Mouse (Mus musculus) frontal cortex, adult (tissue): Measurements from ENCODE around the gene Mrpl45.
"Not testable (repeated sequence)": the region's sequence is repeated elsewhere in the genome, so short reads cannot be mapped to it uniquely, and the experiment has no call there.

Experiments used
- ATAC-seq: cut with Nextera tagmentation; 2 replicates; pipeline ENCODE4 v1.9.2; 2017; ENCODE audit warnings: mild to moderate bottlenecking, moderate library complexity, mixed read lengths; ENCODE audit not compliant: low TSS enrichment

Gene Mrpl45

DNA sequence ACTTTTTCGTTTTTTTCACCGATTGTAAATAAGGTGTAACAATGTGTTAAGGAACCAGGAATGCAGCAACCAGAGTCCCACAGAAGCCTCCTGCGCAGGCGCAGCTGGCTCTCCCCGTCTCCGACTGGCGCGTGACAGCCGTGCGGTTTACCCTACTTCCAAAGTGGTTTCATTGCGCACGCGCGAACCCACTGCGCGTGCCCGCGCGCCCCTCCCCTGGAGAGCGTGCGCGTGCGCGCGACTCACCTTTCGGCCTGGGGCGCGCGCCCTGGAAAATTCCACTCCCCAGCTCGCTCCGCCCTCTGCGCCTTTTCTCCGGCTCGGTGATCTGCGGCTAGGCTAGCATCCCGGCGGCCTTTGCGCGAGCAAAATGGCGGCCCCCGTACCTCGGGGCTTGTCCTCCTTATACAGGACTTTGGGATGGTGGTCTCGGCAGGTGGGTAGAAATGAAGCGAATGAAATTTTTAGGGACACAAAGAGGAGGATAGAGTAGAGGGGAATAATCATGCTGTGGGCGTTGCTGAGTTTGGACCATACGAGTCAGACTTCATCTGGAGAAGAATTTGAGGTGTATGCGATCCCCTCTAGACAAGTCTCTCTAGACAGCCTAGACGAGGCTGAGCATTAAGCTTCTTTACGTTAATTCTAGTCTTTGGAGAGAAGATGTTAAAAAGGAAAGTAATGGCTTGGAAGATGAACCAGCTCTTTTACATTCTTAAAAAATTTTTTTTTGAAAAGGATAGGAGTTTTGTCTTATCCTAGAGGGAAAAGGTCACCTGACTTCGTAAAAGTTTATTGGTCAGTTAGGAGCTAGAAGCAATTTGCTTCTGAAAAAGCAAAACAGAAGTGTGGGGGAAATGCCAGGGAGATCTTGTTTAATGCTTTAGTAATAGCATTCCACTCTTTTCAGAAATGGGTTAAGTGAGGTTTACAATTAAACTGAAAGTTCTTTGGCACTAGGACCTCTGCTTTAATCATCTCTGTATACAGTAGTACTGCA lies at the start of gene Mrpl45:
Gene Mrpl45 (plus strand): TSS at position 213 of the 1,000 bp plus-strand sequence.
- ATAC-seq = peak; percentile 95

DNA sequence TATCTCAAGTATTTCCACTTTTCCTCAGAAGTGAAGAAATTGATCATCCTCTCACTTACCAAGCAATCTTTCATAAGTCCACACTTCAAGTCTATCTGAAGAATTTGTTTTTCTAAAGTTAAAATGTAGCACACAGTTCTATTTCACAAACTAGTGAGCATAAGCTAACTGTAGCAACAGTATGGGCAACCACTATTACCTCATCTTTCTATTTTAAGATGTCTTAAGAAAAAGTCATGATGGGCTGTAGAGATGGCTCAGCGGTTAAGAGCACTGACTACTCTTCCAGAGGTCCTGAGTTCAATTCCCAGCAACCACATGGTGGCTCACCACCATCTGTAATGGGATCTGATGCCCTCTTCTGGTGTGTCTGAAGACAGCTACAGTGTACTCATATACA lies 49.0 kb upstream of the Mrpl45 start:
- ATAC-seq = not testable (repeated sequence)

DNA sequence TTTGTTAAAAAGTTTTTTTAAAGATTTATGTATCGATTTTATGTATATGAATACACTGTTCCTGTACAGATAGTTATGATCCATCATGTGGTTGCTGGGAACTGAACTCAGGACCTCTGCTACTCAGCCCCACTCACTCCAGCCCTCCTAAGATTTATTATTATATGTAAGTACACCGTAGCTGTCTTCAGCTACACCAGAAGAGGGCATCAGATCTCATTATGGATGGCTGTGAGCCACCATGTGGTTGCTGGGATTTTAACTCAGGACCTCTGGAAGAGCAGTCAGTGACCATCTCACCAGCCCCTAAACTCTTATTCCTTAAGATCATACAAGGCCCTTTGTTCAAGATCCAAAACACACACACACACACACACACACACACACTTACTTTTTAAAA lies 45.5 kb upstream of the Mrpl45 start:
- not testable (repeated sequence) for ATAC-seq

DNA sequence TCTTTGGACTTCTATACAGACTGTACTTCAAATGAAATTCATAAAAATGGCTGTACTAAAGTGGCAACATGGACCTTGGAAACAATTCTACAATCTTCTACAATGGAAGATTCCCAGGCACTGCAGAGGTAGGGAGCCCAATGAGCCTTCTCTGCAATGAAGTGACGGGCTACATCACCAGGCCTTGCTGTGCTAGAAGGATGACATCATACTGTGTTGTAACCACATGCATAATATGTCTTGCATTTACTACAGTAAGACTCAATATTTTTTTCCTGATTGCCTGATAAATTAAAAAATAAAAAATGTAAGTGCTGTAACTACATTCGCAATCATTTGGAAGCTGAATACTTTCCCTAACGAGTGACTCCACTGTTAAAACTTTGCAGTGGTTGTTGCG lies 42.7 kb upstream of the Mrpl45 start:
- no peak for ATAC-seq

DNA sequence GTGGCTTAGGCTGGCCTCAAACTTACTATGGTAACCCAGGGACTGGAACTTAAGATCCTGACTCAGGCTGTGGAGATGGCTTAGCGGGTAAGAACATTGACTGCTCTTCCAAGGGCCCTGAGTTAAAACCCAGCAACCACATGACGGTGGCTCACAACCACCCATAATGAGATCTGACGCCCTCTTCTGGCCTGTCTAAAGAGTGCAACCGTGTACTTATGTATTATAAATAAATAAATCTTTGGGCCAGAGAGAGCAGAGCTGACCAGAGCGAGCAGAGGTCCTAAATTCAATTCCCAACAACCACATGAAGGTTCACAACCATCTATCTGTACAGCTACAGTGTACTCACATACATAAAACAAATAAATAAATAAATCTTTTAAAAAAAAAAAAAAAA lies 41.9 kb upstream of the Mrpl45 start:
- no peak for ATAC-seq

DNA sequence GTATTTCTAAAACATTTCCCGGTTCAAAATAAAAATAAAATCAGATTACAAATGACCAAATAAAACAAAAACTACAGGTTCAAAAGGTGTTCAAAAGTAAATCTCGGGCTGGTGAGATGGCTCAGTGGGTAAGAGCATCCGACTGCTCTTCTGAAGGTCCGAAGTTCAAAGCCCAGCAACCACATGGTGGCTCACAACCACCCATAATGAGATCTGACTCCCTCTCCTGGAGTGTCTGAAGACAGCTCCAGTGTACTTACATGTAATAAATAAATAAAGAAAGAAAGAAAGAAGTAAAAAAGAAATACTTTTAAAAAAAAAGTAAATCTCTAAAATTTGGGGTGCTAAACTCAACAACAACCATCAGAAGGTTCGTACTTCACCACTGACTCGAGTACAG lies 40.6 kb upstream of the Mrpl45 start:
- not testable (repeated sequence) for ATAC-seq

DNA sequence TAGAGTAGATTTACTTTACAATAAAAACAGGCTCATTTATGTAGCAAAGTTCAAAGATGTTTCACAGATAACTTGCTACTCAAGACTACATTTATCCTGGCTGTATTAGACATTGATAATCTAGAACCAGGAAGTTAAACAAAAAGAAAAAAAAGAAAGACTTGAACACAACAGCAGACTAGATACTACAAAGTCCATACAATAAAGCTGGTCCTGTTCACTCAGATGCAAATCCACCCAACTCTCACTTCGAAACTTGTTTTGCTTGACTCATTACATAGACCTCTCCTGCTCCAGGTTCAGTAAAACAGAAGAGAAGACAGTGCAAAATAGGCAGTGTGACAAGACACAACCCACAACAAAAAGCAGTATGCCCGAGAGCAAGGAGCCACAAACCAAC lies 40.2 kb upstream of the Mrpl45 start:
- ATAC-seq = no peak

DNA sequence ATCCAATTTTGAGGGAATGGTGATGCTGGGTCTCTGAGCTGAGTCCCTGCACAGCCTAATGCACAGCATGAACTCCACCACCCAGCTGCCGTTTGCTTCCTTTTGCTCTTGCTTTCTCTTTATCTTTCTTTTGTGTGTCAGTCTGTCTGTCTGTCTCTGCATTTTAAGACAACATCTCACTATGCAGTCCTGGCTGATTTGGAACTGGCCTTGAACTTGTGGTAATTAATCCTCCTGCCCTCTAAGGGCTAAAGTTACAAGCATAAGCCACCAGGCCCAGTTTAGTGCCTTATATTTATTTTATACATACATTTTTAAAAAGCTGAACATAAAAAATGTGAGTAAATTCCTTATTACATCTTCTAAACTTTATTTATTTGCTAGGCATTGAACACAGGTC lies 39.5 kb upstream of the Mrpl45 start:
- ATAC-seq = no peak

DNA sequence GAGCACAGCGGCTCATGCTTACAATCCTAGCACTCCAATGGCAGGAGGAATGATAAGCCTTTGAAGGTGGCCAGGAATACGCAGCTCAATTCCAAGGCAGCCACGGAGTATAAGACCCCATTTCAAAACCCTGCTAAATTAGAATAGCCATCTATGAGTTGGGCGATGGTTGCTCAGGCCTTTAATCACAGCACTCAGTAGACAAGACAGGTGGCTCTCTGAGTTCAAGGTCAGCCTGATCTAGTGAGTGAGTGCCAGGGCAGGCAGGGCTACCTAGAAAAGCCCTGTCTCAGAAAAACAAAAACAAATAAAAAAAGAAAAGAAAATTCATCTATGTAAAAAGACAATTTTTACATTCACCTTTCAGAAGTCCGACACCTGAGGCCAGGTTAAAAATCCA lies 38.4 kb upstream of the Mrpl45 start:
- ATAC-seq = no peak

DNA sequence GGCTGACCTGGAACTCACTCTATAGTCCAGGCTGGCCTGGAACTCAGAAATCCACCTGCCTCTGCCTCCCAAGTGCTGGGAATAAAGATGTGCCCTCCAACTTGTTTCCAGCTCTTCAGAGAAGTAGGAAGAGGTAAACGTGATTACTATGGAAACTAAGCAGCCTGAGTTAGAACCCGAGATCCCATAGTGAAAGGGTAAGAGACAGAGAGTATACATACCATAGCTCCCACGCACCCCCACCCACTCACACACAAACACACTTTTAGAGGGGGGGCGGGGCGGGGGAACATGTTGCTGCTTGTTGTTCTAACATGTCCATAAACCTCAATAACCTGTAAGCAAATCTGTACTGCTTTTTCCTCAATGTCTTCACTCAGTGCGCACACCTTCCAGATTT lies 37.1 kb upstream of the Mrpl45 start:
- no peak for ATAC-seq

DNA sequence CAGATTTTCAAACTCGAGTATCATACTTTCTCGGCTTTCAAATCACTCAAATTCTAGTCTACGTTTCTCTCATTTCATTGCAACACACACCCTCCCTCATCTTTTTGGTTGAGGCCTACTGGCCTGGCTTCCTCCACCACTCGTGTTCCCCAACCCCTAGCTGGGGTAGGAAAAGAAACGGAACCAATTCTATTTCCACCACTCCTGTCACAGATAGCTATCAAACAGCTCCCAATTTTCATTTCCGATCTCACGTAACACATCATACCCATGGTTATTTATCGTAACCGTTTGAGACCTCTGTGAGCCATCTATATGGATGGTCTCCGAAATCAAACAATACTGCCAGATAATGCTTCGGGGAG lies 36.5 kb upstream of the Mrpl45 start:
- no peak for ATAC-seq

DNA sequence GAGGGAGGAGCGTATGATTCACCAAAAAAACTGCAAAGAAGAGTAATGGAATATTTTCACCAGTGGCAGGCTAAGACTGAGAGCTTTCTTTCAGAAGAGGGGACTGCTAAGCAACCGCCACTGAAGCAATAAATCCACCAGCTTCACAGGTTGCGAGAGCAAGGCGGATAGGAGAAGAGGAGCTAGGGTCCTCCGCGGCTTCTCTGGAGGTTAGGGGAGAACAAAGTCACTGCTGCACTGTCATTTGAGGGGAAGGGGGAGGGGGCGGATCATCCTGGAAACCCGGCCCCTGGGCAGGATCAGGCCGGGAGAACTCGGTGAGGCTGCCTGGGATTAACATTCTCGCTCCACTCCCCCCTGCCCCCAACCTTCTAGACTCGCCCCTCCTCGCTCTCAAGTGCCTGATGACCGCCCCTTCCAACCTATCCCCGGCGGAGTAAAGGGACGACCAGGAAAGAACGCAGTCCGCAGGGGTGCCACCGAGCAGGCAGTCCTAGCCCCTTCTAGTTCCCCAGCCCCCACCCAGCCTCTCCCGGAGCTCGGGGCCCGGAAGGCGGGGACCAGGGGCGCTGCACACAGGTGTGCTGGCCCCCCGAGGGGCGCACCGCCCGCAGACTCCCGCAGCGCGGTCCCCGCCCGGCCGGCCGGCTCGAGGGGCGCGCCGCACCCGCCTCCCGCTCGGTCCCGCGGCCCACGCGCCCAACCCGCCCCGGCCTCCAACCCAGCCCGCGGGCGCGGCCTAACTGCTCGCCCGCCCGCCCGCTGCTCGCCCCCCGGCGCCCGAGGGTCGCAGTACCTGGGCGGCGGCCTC lies 35.9 kb upstream of the Mrpl45 start:
- peak; percentile 69; the same call in 1 of the 2 replicates for ATAC-seq

DNA sequence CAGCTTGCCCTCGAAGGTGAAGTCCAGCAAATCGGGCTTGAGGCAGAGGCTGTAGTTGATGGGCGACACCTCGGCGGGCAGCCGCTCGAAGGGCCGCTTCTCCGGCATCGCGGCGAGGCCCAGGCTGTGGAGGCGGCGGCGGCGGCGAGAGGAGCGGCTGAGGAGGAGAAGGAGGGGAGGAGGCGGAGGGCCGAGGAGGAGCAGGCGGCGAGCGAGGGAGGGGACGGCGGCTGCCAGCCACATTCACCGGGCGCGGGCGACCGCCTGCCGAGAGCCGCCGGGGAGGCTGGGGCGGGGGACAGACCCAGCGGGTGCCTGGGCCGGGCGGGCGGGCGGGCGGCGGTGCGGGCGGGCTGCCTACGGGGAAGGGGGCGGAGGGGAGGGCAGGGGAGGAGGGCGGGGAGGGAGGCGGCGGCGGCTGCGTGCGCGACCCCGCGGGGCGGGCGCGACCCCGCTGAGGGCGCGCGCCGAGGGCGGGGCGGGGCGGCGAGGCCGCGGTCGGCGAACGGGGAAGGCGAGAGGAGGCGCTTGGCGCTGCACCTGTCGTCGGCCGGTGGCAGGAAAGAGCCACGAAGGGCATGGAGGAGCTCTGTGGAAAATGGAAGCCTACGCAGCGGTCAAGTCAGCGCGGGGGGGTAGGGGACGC lies 35.2 kb upstream of the Mrpl45 start, which contains the start of gene Npepps:
Gene Npepps (minus strand): TSS at position 423 of the 646 bp plus-strand sequence.
- peak; percentile 51; the same call in 1 of the 2 replicates for ATAC-seq

DNA sequence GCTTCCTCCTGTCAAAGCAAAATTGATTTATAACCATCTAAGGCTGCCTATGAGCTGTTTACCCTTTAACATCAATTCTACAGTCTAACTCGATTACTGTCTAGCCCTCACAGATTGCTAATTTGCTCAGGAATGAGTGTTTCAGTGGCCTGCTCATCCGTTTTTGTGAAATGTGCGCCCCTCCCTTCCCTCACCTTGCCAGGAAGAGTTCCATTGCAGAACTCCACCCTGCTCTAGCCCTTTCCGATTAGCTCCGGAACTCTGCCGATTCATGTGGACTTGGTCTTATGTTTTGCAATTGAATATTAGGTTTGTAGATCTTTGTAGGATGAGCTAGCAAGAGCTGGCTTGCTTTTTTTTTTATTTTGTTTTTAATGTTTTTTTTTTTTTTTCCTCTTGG lies 33.3 kb upstream of the Mrpl45 start:
- no peak for ATAC-seq

DNA sequence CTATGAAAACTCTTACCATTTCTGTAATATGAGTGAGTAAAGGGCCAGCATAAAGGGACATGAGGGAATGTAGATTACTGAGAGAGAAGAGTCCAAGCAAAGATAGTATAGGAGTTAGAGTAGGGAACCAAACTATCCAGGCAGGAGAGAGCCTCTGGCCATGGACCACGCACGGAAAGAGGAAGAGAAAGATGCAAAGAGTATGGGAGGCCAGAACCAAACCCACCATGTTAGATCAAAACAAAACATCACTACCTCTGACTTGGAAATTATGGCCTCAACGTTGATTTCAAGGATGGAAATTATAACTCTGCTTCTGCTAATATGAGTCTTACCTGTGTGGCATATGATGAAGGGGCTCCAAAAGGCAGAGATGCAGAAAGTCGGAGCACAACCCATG lies 30.7 kb upstream of the Mrpl45 start:
- ATAC-seq = no peak

DNA sequence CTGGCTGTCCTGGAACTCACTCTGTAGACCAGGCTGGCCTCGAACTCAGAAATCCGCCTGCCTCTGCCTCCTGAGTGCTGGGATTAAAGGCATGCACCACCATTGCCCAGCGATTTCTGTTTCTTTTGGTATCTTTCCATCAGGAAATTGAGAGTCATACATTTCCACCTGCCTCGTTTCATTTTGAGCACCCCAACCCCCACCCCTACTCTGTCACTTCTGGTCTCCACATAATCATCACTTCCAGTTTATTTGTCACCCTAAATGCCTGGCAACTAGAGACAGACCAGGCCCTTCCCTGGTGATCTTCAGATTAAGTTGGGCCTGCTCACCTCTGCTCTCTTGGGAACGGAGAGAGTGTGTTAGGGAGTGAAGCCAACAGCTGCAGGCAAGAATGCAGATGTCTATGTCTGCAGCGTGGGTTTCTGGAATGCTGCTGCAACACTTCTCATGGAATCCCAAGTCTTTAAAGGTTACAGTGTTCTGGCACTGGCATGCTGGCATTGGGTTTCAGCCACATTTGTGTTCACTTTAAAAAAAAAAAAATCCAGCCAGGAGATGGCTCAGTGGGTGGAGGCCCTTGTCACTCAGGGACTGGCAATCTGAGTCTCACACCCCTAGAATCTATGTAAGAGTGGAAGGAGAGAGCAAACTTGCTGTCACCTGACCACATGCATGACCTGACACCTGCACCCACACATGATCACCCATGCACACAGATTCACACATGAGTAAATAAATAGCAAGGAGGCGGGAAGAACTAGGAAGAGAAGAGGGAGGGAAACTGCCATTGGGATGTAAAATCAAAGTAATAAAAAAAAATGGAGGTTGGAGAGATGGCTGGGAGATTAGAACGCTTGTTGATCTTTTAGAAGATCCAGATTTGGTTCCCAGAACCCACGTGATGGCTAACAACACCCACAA lies 29.4 kb upstream of the Mrpl45 start:
- no peak for ATAC-seq

DNA sequence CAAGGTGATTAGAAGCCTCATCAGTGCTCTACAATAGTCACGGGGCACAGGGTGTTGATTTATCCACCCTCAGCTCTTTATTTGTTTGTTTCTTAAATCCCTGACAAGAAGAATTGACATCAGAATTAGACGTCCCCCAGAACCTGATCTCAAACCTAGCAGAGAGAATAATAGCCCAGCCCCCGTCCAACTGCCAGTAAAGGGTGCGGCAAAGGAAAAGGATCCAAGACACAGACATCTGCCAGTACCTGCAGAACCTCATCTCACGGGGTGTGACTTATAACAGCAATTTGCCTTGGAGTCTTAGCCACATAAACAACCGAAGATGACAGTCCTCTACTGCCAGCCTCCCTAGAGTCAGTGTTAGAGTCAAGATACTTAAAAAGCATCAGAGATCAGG lies 28.5 kb upstream of the Mrpl45 start:
- ATAC-seq = no peak

DNA sequence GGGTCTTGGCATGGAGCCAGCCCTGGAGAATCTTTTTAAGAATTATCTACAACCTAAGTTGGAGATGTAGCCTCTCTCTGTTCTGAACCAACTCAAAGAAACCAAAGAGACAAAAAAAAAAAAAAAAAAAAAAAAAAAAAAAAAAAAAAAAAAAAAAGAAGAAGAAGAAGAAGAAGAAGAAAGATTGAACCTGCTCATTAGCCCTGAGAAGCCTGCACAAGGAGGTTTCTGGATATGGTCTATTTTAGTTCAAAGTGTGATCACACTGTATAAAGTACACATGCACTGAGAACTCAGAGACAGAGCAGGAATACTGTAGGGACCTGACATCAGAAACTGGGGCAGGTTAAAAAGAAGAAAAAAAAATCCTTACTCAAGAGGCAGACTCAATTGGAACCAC lies 27.9 kb upstream of the Mrpl45 start:
- no peak for ATAC-seq

DNA sequence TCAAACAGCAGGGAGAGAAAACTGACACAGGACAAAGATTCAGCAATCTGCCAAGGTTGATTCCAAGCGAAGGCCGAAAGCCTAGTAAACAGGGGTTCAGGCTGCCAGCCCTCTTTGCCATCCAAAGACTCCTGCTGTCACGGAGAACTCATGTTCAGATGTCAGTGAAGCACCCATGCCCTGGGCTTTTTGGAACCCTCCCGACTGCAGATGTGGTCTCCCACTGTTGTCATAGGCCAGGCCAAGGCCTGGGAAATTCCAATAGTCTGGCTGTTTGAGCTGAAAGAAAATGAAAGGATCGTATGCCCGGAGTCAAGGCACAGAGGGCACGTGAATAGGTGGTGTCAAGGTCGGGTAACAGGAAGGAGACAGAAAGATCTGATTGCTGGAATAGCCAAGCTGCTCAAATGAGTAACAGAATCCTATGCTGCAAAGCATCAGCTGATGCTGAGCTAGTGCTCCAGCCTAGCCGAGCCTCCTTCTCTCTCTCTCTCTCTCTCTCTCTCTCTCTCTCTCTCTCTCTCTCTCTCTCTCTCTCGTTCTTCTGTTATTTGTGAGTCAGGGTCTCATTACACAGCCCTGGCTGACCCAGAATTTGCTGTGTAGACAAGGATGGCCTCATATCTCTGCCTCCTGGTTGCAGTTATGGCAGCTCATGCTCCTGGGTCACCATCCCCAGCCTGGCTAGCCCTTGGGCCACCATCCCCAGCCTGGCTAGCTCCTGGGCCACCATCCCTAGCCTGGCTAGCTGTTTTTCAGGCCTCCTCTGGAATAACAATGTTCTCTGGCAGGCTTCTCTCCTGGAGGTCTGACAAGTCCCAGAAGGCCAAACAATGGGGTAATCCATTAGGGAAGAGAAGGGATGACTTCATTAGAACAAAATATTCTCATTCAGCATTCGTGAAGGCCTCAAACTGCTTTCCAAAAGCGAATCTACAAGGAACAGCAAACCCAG lies 26.0 kb upstream of the Mrpl45 start:
- peak; percentile 62; the same call in 1 of the 2 replicates for ATAC-seq

DNA sequence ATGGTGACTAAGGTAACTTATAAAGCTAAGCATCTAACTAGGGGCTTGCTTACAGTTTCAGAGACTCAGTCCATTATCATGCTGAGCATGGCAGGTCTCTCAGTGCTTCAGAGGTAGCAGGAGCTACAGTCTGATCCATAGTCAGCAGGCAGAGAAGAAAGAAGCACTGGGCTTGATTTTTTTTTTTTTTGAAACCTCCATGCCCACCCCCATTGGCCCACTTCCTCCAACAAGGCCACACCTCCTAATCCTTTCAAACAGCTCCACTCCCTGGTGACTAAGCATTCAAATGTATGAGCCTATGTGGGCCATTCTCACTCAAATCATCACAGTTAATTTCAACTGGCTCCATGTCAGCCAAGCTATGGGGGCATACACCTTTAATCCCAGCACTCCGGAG lies 22.8 kb upstream of the Mrpl45 start:
- ATAC-seq = no peak
